Mouse (Mus musculus): ENCODE measurements around the gene Eif4ebp2.

DNA sequence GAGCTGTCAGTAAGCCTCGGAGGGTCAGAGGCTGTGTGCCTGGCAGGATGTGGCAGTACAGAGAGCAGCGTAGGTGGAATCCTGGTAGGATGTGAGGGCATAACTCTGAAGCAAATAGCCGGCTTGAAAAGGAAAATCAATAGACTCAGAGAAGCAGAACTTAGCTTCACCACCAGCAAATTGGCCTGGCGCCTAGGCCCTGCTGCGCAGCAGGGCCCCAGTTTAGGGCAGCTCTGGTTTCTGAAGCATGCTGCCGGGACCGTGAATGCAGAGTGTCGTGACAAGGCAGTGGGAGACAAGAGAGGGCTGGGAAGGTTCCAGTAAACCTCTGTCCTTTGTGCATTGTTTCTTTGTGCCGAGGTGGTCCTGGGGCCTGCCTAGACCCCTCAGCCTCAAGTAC is 43.8 kb upstream of the Eif4ebp2 start:
- TF ChIP-seq POLR2A (IDR thresholded peaks at IDR 0.05; ENCODE audit: low read depth, low read length) (no peak), CTCF (IDR thresholded peaks at IDR 0.05; ENCODE audit: extremely low read depth, insufficient read length, insufficient replicate concordance, low read depth, low read length) (no peak)
